Mouse (Mus musculus): Measurements from ENCODE around the gene Fam221b. TPM values are rescaled to one million over a fixed set of nuclear protein-coding genes. Genes with fewer than 3 reads are reported as not detected.

The Fam221b gene
- polyA plus RNA-seq, 1 experiment from 2014 or later = 2.0 TPM

- Histone ChIP-seq H3K4me2 (ENCODE audit: low read length) (peak within 1 kb of the TSS; percentile 92), H3K36me3 (ENCODE audit: control insufficient read depth, insufficient read depth, low read length) (no peaks in the 10 kb centered on the region), H3K9ac (ENCODE audit: low read depth, low read length) (peak within 1 kb of the TSS; percentile 92), H3K27ac (ENCODE audit: low read depth, low read length) (peak within 1 kb of the TSS; percentile 82), H3K9me3 (ENCODE audit: control insufficient read depth, low read length) (no peaks in the 10 kb centered on the region), H3K27me3 (replicated peaks; ENCODE audit: control insufficient read depth, insufficient read depth, low read length) (no peaks in the 10 kb centered on the region), H3K4me3 (ENCODE audit: low read length) (peak within 1 kb of the TSS; percentile 64), H3K4me1 (ENCODE audit: control insufficient read depth, insufficient read depth, low read depth, low read length) (peaks cover 28% of the 10 kb centered on the region)
- ATAC-seq = peak; percentile 63
- 2% methylated on average over 20 of the region's 70 CpGs for WGBS
Observed at GRCm38 (mm10) chr4:43631046-43631955, 37.6 kb downstream of the Fam221b start, which contains the start of gene Npr2. Gene Npr2 (plus strand): TSS chr4:43631935.

GRCm38 (mm10) chr4:43630671-43631045 lies 38.3 kb downstream of the Fam221b start:
- peak overlapping the region; percentile 92 for H3K4me2 ChIP-seq (ENCODE audit: low read length)
- peak overlapping the region; percentile 92; the same call in 1 of the 2 replicates for H3K9ac ChIP-seq (ENCODE audit: low read depth, low read length)
- 12% methylated on average over 5 of the region's 5 CpGs for WGBS
- H3K27ac ChIP-seq (ENCODE audit: low read depth, low read length) = peak overlapping the region; percentile 82
- ATAC-seq = peak; percentile 2; the same call in 1 of the 2 replicates
- H3K4me1 ChIP-seq (ENCODE audit: control insufficient read depth, insufficient read depth, low read depth, low read length) = peaks cover 28% of the 10 kb centered on the region
- H3K4me3 ChIP-seq (ENCODE audit: low read length) = peak overlapping the region; percentile 64
- H3K36me3 ChIP-seq (ENCODE audit: control insufficient read depth, insufficient read depth, low read length) = no peaks in the 10 kb centered on the region
- H3K9me3 ChIP-seq (ENCODE audit: control insufficient read depth, low read length) = no peaks in the 10 kb centered on the region
- H3K27me3 ChIP-seq (replicated peaks; ENCODE audit: control insufficient read depth, insufficient read depth, low read length) = no peaks in the 10 kb centered on the region

GRCm38 (mm10) chr4:43630030-43630581 lies 38.8 kb downstream of the Fam221b start:
- Histone ChIP-seq H3K4me2 (ENCODE audit: low read length) (peak overlapping the region; percentile 44), H3K4me3 (ENCODE audit: low read length) (no peak overlapping the region), H3K9ac (ENCODE audit: low read depth, low read length) (0 out of 2 replicates have a peak overlapping the region, but pooled peaks have one; percentile 33), H3K9me3 (ENCODE audit: control insufficient read depth, low read length) (no peaks in the 10 kb centered on the region; the same call in 1 of the 2 replicates), H3K27ac (ENCODE audit: low read depth, low read length) (peak overlapping the region; percentile 82), H3K36me3 (ENCODE audit: control insufficient read depth, insufficient read depth, low read length) (no peaks in the 10 kb centered on the region), H3K4me1 (ENCODE audit: control insufficient read depth, insufficient read depth, low read depth, low read length) (peaks cover 28% of the 10 kb centered on the region), H3K27me3 (replicated peaks; ENCODE audit: control insufficient read depth, insufficient read depth, low read length) (no peaks in the 10 kb centered on the region)
- peak; percentile 72 for ATAC-seq
- 3% methylated on average over 5 of the region's 5 CpGs for WGBS

GRCm38 (mm10) chr4:43629106-43629817 lies 39.7 kb downstream of the Fam221b start:
- Histone ChIP-seq H3K9me3 (ENCODE audit: control insufficient read depth, low read length) (no peaks in the 10 kb centered on the region; the same call in 1 of the 2 replicates), H3K9ac (ENCODE audit: low read depth, low read length) (no peak overlapping the region), H3K27me3 (replicated peaks; ENCODE audit: control insufficient read depth, insufficient read depth, low read length) (no peaks in the 10 kb centered on the region), H3K36me3 (ENCODE audit: control insufficient read depth, insufficient read depth, low read length) (no peaks in the 10 kb centered on the region), H3K4me3 (ENCODE audit: low read length) (no peak overlapping the region), H3K27ac (ENCODE audit: low read depth, low read length) (no peak overlapping the region), H3K4me2 (ENCODE audit: low read length) (peak overlapping the region; percentile 33), H3K4me1 (ENCODE audit: control insufficient read depth, insufficient read depth, low read depth, low read length) (peaks cover 28% of the 10 kb centered on the region)
- 42% methylated on average over 20 of the region's 20 CpGs for WGBS
- ATAC-seq = peak; percentile 24; the same call in 1 of the 2 replicates

- WGBS = 89% methylated on average over 4 of the region's 4 CpGs
Observed at GRCm38 (mm10) chr4:43620146-43620778, 48.7 kb downstream of the Fam221b start.

GRCm38 (mm10) chr4:43613060-43613730 lies 55.8 kb downstream of the Fam221b start:
- Histone ChIP-seq H3K9me3 (ENCODE audit: control insufficient read depth, low read length) (no peaks in the 10 kb centered on the region), H3K36me3 (ENCODE audit: control insufficient read depth, insufficient read depth, low read length) (no peaks in the 10 kb centered on the region), H3K4me1 (ENCODE audit: control insufficient read depth, insufficient read depth, low read depth, low read length) (no peaks in the 10 kb centered on the region), H3K4me3 (ENCODE audit: low read length) (no peak overlapping the region), H3K4me2 (ENCODE audit: low read length) (no peak overlapping the region), H3K27ac (ENCODE audit: low read depth, low read length) (no peak overlapping the region), H3K9ac (ENCODE audit: low read depth, low read length) (no peak overlapping the region), H3K27me3 (replicated peaks; ENCODE audit: control insufficient read depth, insufficient read depth, low read length) (no peaks in the 10 kb centered on the region)
- ATAC-seq = no peak
- 61% methylated on average over 3 of the region's 3 CpGs for WGBS

More at GRCm38 (mm10) chr4:43620146-43620778, 48.7 kb downstream of the Fam221b start:
- no peak for ATAC-seq
- no peak overlapping the region for H3K9ac ChIP-seq (ENCODE audit: low read depth, low read length)
- no peak overlapping the region for H3K4me3 ChIP-seq (ENCODE audit: low read length)
- no peaks in the 10 kb centered on the region for H3K27me3 ChIP-seq (replicated peaks; ENCODE audit: control insufficient read depth, insufficient read depth, low read length)
- H3K36me3 ChIP-seq (ENCODE audit: control insufficient read depth, insufficient read depth, low read length) = no peaks in the 10 kb centered on the region
- H3K27ac ChIP-seq (ENCODE audit: low read depth, low read length) = no peak overlapping the region
- no peak overlapping the region for H3K4me2 ChIP-seq (ENCODE audit: low read length)
- H3K9me3 ChIP-seq (ENCODE audit: control insufficient read depth, low read length) = no peaks in the 10 kb centered on the region; the same call in 1 of the 2 replicates
- H3K4me1 ChIP-seq (ENCODE audit: control insufficient read depth, insufficient read depth, low read depth, low read length) = no peaks in the 10 kb centered on the region

- H3K4me1 ChIP-seq (ENCODE audit: control insufficient read depth, insufficient read depth, low read depth, low read length) = no peaks in the 10 kb centered on the region
- H3K27me3 ChIP-seq (replicated peaks; ENCODE audit: control insufficient read depth, insufficient read depth, low read length) = no peaks in the 10 kb centered on the region
- H3K9ac ChIP-seq (ENCODE audit: low read depth, low read length) = no peak overlapping the region
- WGBS = 79% methylated on average over 10 of the region's 10 CpGs
- H3K4me2 ChIP-seq (ENCODE audit: low read length) = no peak overlapping the region
- no peaks in the 10 kb centered on the region for H3K36me3 ChIP-seq (ENCODE audit: control insufficient read depth, insufficient read depth, low read length)
- H3K9me3 ChIP-seq (ENCODE audit: control insufficient read depth, low read length) = no peaks in the 10 kb centered on the region
- no peak for ATAC-seq
- no peak overlapping the region for H3K4me3 ChIP-seq (ENCODE audit: low read length)
- H3K27ac ChIP-seq (ENCODE audit: low read depth, low read length) = no peak overlapping the region
Observed at GRCm38 (mm10) chr4:43612534-43612933, 56.4 kb downstream of the Fam221b start.
